Mouse (Mus musculus) hindbrain, embryonic 13.5 days (tissue): ENCODE results near the gene Tmco1. TPM values are rescaled to one million over a fixed set of nuclear protein-coding genes. Genes with fewer than 3 reads are reported as not detected.

ENCODE experiments used
- ATAC-seq: fragments of 200-750 bp; cut with Nextera tagmentation; 2 replicates; pipeline ENCODE4 v1.8.0; 2017; ENCODE audit warnings: moderate TSS enrichment; ENCODE audit not compliant: low FRiP score
- H3K27ac ChIP-seq: fragments of 300-500 bp; sonication (generic); 2 replicates; pipeline ENCODE4 v1.5.1; 2015; ENCODE audit warnings: inconsistent platforms, mild to moderate bottlenecking, moderate library complexity
- H3K27me3 ChIP-seq: fragments of 300-500 bp; sonication (generic); 2 replicates; pipeline ENCODE4 v1.6.1; 2015; ENCODE audit warnings: mild to moderate bottlenecking, inconsistent platforms
- H3K36me3 ChIP-seq: fragments of 300-500 bp; sonication (generic); 2 replicates; pipeline ENCODE4 v1.6.1; 2015; ENCODE audit warnings: mild to moderate bottlenecking, inconsistent platforms
- H3K4me1 ChIP-seq: fragments of 300-500 bp; sonication (generic); replicated peaks from 2 replicates; pipeline ENCODE4 v1.6.1; 2015; ENCODE audit warnings: inconsistent platforms
- H3K4me2 ChIP-seq: fragments of 300-500 bp; sonication (generic); 2 replicates; pipeline ENCODE4 v1.6.1; 2015; ENCODE audit warnings: inconsistent platforms, mild to moderate bottlenecking, moderate library complexity
- H3K4me3 ChIP-seq: fragments of 300-500 bp; sonication (generic); 2 replicates; pipeline ENCODE4 v1.5.1; 2015; ENCODE audit warnings: mild to moderate bottlenecking, inconsistent platforms
- H3K9ac ChIP-seq: fragments of 300-500 bp; sonication (generic); 2 replicates; pipeline ENCODE4 v1.6.1; 2015; ENCODE audit warnings: mild to moderate bottlenecking, inconsistent platforms
- H3K9me3 ChIP-seq: fragments of 300-500 bp; sonication (generic); 2 replicates; pipeline ENCODE4 v1.6.1; 2016; ENCODE audit warnings: inconsistent platforms
- WGBS: fragments of 180-500 bp; shearing (Covaris S2); methylation state at CpG from one replicate; pipeline ENCODE4 v1.1.7; 2015; 5-methylcytosine and 5-hydroxymethylcytosine counted together
- polyA plus RNA-seq: library from polyadenylated mRNA; unstranded; fragments of >200 nt; fragmentation: Nextera tagmentation; extraction: Ambion mirVana; gene quantifications from 2 replicates; pipeline ENCODE4 v1.2.1, GENCODE M21; 2015

Tmco1 gene
- polyA plus RNA-seq, 1 experiment from 2014 or later: 72.5 TPM

- Histone ChIP-seq H3K9me3 (no peaks in the 10 kb centered on the region), H3K4me3 (no peak overlapping the region), H3K27ac (peak overlapping the region; percentile 37), H3K4me2 (no peak overlapping the region), H3K4me1 (peaks cover 66% of the 10 kb centered on the region), H3K36me3 (no peaks in the 10 kb centered on the region), H3K9ac (no peak overlapping the region), H3K27me3 (no peaks in the 10 kb centered on the region)
- 54% methylated on average over 8 of the region's 8 CpGs for WGBS
- no peak for ATAC-seq
Observed at GRCm38 (mm10) chr1:167271841-167272240, 36.3 kb upstream of the Tmco1 start.

- H3K27ac ChIP-seq: no peak overlapping the region
- no peaks in the 10 kb centered on the region for H3K36me3 ChIP-seq
- H3K27me3 ChIP-seq: no peaks in the 10 kb centered on the region
- H3K9ac ChIP-seq: 0 out of 2 replicates have a peak overlapping the region, but pooled peaks have one; percentile 6
- peaks cover 54% of the 10 kb centered on the region for H3K4me1 ChIP-seq
- no peak for ATAC-seq
- WGBS: 70% methylated on average over 14 of the region's 14 CpGs
- H3K4me2 ChIP-seq: no peak overlapping the region
- H3K9me3 ChIP-seq: no peaks in the 10 kb centered on the region
- H3K4me3 ChIP-seq: no peak overlapping the region
Observed at GRCm38 (mm10) chr1:167273380-167274163, 34.6 kb upstream of the Tmco1 start.

GRCm38 (mm10) chr1:167274646-167275390 lies 33.4 kb upstream of the Tmco1 start:
- H3K4me2 ChIP-seq: no peak overlapping the region
- H3K27ac ChIP-seq: no peak overlapping the region
- no peak overlapping the region for H3K9ac ChIP-seq
- no peaks in the 10 kb centered on the region for H3K9me3 ChIP-seq
- no peak overlapping the region for H3K4me3 ChIP-seq
- no peaks in the 10 kb centered on the region for H3K27me3 ChIP-seq
- ATAC-seq: no peak
- H3K36me3 ChIP-seq: 0 out of 2 replicates have a peak, but pooled peaks cover 2% of the 10 kb centered on the region
- 83% methylated on average over 12 of the region's 12 CpGs for WGBS
- peaks cover 42% of the 10 kb centered on the region for H3K4me1 ChIP-seq

GRCm38 (mm10) chr1:167278395-167278794 lies 29.8 kb upstream of the Tmco1 start:
- H3K27me3 ChIP-seq: no peaks in the 10 kb centered on the region
- no peaks in the 10 kb centered on the region for H3K9me3 ChIP-seq
- H3K4me3 ChIP-seq: no peak overlapping the region
- WGBS: 82% methylated on average over 6 of the region's 6 CpGs
- H3K27ac ChIP-seq: no peak overlapping the region
- H3K9ac ChIP-seq: no peak overlapping the region
- no peak overlapping the region for H3K4me2 ChIP-seq
- H3K4me1 ChIP-seq: peaks cover 32% of the 10 kb centered on the region
- H3K36me3 ChIP-seq: 0 out of 2 replicates have a peak, but pooled peaks cover 2% of the 10 kb centered on the region
- ATAC-seq: no peak

- Histone ChIP-seq H3K9me3 (no peaks in the 10 kb centered on the region), H3K4me1 (peaks cover 24% of the 10 kb centered on the region), H3K27me3 (no peaks in the 10 kb centered on the region), H3K4me3 (no peak overlapping the region), H3K36me3 (0 out of 2 replicates have a peak, but pooled peaks cover 2% of the 10 kb centered on the region), H3K27ac (no peak overlapping the region), H3K9ac (no peak overlapping the region), H3K4me2 (no peak overlapping the region)
- no peak for ATAC-seq
- WGBS: 72% methylated on average over 13 of the region's 13 CpGs
Observed at GRCm38 (mm10) chr1:167279160-167279715, 28.9 kb upstream of the Tmco1 start.

- no peak for ATAC-seq
- WGBS: 91% methylated on average over 10 of the region's 10 CpGs
Observed at GRCm38 (mm10) chr1:167280061-167280460, 28.1 kb upstream of the Tmco1 start.

GRCm38 (mm10) chr1:167282112-167282511 lies 26.1 kb upstream of the Tmco1 start:
- Histone ChIP-seq H3K4me3 (peak overlapping the region; percentile 90; the same call in 1 of the 2 replicates), H3K4me2 (peak overlapping the region; percentile 71), H3K9me3 (no peaks in the 10 kb centered on the region), H3K27me3 (peaks cover 4% of the 10 kb centered on the region; the same call in 1 of the 2 replicates), H3K36me3 (0 out of 2 replicates have a peak, but pooled peaks cover 2% of the 10 kb centered on the region), H3K9ac (peak overlapping the region; percentile 6; the same call in 1 of the 2 replicates), H3K27ac (peak overlapping the region; percentile 42; the same call in 1 of the 2 replicates), H3K4me1 (peaks cover 23% of the 10 kb centered on the region)
- WGBS: 35% methylated on average over 3 of the region's 3 CpGs
- ATAC-seq: no peak

More at GRCm38 (mm10) chr1:167280061-167280460, 28.1 kb upstream of the Tmco1 start:
- no peaks in the 10 kb centered on the region for H3K9me3 ChIP-seq
- H3K36me3 ChIP-seq: 0 out of 2 replicates have a peak, but pooled peaks cover 2% of the 10 kb centered on the region
- H3K4me2 ChIP-seq: no peak overlapping the region
- H3K4me3 ChIP-seq: no peak overlapping the region
- no peaks in the 10 kb centered on the region for H3K27me3 ChIP-seq
- H3K4me1 ChIP-seq: peaks cover 16% of the 10 kb centered on the region
- H3K9ac ChIP-seq: no peak overlapping the region
- no peak overlapping the region for H3K27ac ChIP-seq

- peaks cover 23% of the 10 kb centered on the region for H3K4me1 ChIP-seq
- peak overlapping the region; percentile 90 for H3K4me3 ChIP-seq
- ATAC-seq: no peak
- H3K27ac ChIP-seq: peak overlapping the region; percentile 98; the same call in 1 of the 2 replicates
- H3K9me3 ChIP-seq: no peaks in the 10 kb centered on the region
- WGBS: 46% methylated on average over 5 of the region's 5 CpGs
- peak overlapping the region; percentile 71 for H3K4me2 ChIP-seq
- peak overlapping the region; percentile 94 for H3K9ac ChIP-seq
- H3K36me3 ChIP-seq: 0 out of 2 replicates have a peak, but pooled peaks cover 2% of the 10 kb centered on the region
- peaks cover 4% of the 10 kb centered on the region; the same call in 1 of the 2 replicates for H3K27me3 ChIP-seq
Observed at GRCm38 (mm10) chr1:167282768-167283167, 25.4 kb upstream of the Tmco1 start.

GRCm38 (mm10) chr1:167283441-167284257 lies 24.5 kb upstream of the Tmco1 start:
- ATAC-seq: peak; percentile 28

GRCm38 (mm10) chr1:167284258-167284836 lies 23.8 kb upstream of the Tmco1 start:
- no peaks in the 10 kb centered on the region for H3K36me3 ChIP-seq
- H3K4me1 ChIP-seq: peaks cover 28% of the 10 kb centered on the region
- H3K9ac ChIP-seq: peak overlapping the region; percentile 94
- peak overlapping the region; percentile 71 for H3K4me2 ChIP-seq
- ATAC-seq: peak; percentile 69
- H3K4me3 ChIP-seq: peak overlapping the region; percentile 90
- peak overlapping the region; percentile 98 for H3K27ac ChIP-seq
- H3K27me3 ChIP-seq: peaks cover 4% of the 10 kb centered on the region; the same call in 1 of the 2 replicates
- under 1% methylated on average over 58 of the region's 73 CpGs for WGBS
- H3K9me3 ChIP-seq: no peaks in the 10 kb centered on the region

More at GRCm38 (mm10) chr1:167283441-167284257, 24.5 kb upstream of the Tmco1 start:
- WGBS: under 1% methylated on average over 44 of the region's 44 CpGs
- 0 out of 2 replicates have a peak, but pooled peaks cover 2% of the 10 kb centered on the region for H3K36me3 ChIP-seq
- H3K9ac ChIP-seq: peak overlapping the region; percentile 94
- peaks cover 4% of the 10 kb centered on the region; the same call in 1 of the 2 replicates for H3K27me3 ChIP-seq
- H3K4me2 ChIP-seq: peak overlapping the region; percentile 71
- H3K4me3 ChIP-seq: peak overlapping the region; percentile 90
- peaks cover 23% of the 10 kb centered on the region for H3K4me1 ChIP-seq
- H3K27ac ChIP-seq: peak overlapping the region; percentile 98
- no peaks in the 10 kb centered on the region for H3K9me3 ChIP-seq

GRCm38 (mm10) chr1:167284837-167285319 lies 23.3 kb upstream of the Tmco1 start:
- Histone ChIP-seq H3K9ac (peak overlapping the region; percentile 94), H3K9me3 (no peaks in the 10 kb centered on the region), H3K4me3 (peak overlapping the region; percentile 90), H3K27me3 (peaks cover 4% of the 10 kb centered on the region; the same call in 1 of the 2 replicates), H3K4me1 (peaks cover 33% of the 10 kb centered on the region), H3K4me2 (peak overlapping the region; percentile 71), H3K27ac (peak overlapping the region; percentile 98), H3K36me3 (no peaks in the 10 kb centered on the region)
- peak; percentile 88 for ATAC-seq
- 0% methylated on average over 51 of the region's 51 CpGs for WGBS
